ENCODE assay signal across 27 mouse cellular contexts in genomic region chr14:74551091-74551490, GRCm38 (mm10).
"Had no signal": no experiment of that assay in that cellular context is flagged by ENCODE, and none has a peak within 500 bp of the region (broad histone marks: within the 10 kb centered on the region; RNA-seq: fewer than 3 reads in every experiment).

No protein-coding gene starts in this region.

- H3K9me3 ChIP-seq: embryonic facial prominence, embryonic 10.5 days; embryonic facial prominence, embryonic 12.5 days; embryonic facial prominence, embryonic 13.5 days; embryonic facial prominence, embryonic 15.5 days; forebrain, embryonic 10.5 days; forebrain, embryonic 12.5 days; forebrain, embryonic 13.5 days; forebrain, embryonic 15.5 days had no signal

- DNase-seq: cerebellum, adult 9-10 months; cerebellum, adult 9-11 months; cerebellum, postnatal 10 days; cerebellum, postnatal 14 days; cerebellum, postnatal 25 days; cerebellum, postnatal 36 days; embryo, embryonic 11 days; forebrain, postnatal 0 days; gastrocnemius, adult 2 months; gastrocnemius, postnatal 10 days; gastrocnemius, postnatal 14 days; gastrocnemius, postnatal 25 days; gastrocnemius, postnatal 36 days; heart, adult 11 months; heart, adult 18-20 months; heart, adult 2 months had no signal

- H3K9ac ChIP-seq: embryonic facial prominence, embryonic 12.5 days; embryonic facial prominence, embryonic 13.5 days; embryonic facial prominence, embryonic 15.5 days; forebrain, embryonic 12.5 days; forebrain, embryonic 13.5 days; forebrain, embryonic 15.5 days; forebrain, postnatal 0 days had no signal

- H3K4me1 ChIP-seq: embryonic facial prominence, embryonic 10.5 days; embryonic facial prominence, embryonic 12.5 days; embryonic facial prominence, embryonic 13.5 days; embryonic facial prominence, embryonic 15.5 days; forebrain, embryonic 10.5 days; forebrain, embryonic 12.5 days; forebrain, embryonic 13.5 days; forebrain, embryonic 15.5 days had no signal

- H3K27me3 ChIP-seq: embryonic facial prominence, embryonic 12.5 days; embryonic facial prominence, embryonic 13.5 days; embryonic facial prominence, embryonic 15.5 days; forebrain, embryonic 12.5 days; forebrain, embryonic 13.5 days; forebrain, embryonic 15.5 days had no signal

- H3K4me2 ChIP-seq: embryonic facial prominence, embryonic 12.5 days; embryonic facial prominence, embryonic 13.5 days; embryonic facial prominence, embryonic 15.5 days; forebrain, embryonic 12.5 days; forebrain, embryonic 13.5 days; forebrain, embryonic 15.5 days had no signal

- H3K4me3 ChIP-seq: embryonic facial prominence, embryonic 10.5 days; embryonic facial prominence, embryonic 12.5 days; embryonic facial prominence, embryonic 13.5 days; embryonic facial prominence, embryonic 15.5 days; erythroblast, embryonic 14.5 days; forebrain, embryonic 10.5 days; forebrain, embryonic 12.5 days; forebrain, embryonic 13.5 days; forebrain, embryonic 15.5 days; gastrocnemius, adult 2 months; heart, adult 2 months had no signal

- ATAC-seq: forebrain, embryonic 13.5 days; forebrain, embryonic 14.5 days; forebrain, embryonic 15.5 days; forebrain, embryonic 16.5 days; forebrain, postnatal 0 days had no signal

- H3K27ac ChIP-seq: embryonic facial prominence, embryonic 10.5 days; embryonic facial prominence, embryonic 12.5 days; embryonic facial prominence, embryonic 13.5 days; embryonic facial prominence, embryonic 15.5 days; forebrain, embryonic 10.5 days; forebrain, embryonic 12.5 days; forebrain, embryonic 13.5 days; forebrain, embryonic 15.5 days; gastrocnemius, adult 2 months; heart, adult 2 months had no signal

- H3K36me3 ChIP-seq: embryonic facial prominence, embryonic 10.5 days; embryonic facial prominence, embryonic 12.5 days; embryonic facial prominence, embryonic 13.5 days; embryonic facial prominence, embryonic 15.5 days; forebrain, embryonic 10.5 days; forebrain, embryonic 12.5 days; forebrain, embryonic 15.5 days had no signal
